Mouse (Mus musculus) embryonic facial prominence, embryonic 12.5 days (tissue): Measurements from ENCODE around the gene Tmem30a. TPM values are rescaled to one million over a fixed set of nuclear protein-coding genes. Genes with fewer than 3 reads are reported as not detected.

ENCODE experiments used
- ATAC-seq: fragments of 200-750 bp; cut with Nextera tagmentation; 2 replicates; pipeline ENCODE4 v1.8.0; 2017; ENCODE audit not compliant: insufficient number of reproducible peaks, insufficient read depth, low FRiP score, low TSS enrichment
- H3K27ac ChIP-seq: fragments of 300-500 bp; sonication (generic); 2 replicates; pipeline ENCODE4 v1.5.1; 2016; ENCODE audit warnings: mild to moderate bottlenecking
- H3K27me3 ChIP-seq: fragments of 300-500 bp; sonication (generic); 2 replicates; pipeline ENCODE4 v1.6.1; 2016; ENCODE audit warnings: mild to moderate bottlenecking, moderate library complexity
- H3K36me3 ChIP-seq: fragments of 300-500 bp; sonication (generic); 2 replicates; pipeline ENCODE4 v1.6.1; 2016; ENCODE audit warnings: mild to moderate bottlenecking
- H3K4me1 ChIP-seq: fragments of 300-500 bp; sonication (generic); 2 replicates; pipeline ENCODE4 v1.6.1; 2016
- H3K4me2 ChIP-seq: fragments of 300-500 bp; sonication (generic); replicated peaks from 2 replicates; pipeline ENCODE4 v1.6.1; 2016; ENCODE audit warnings: mild to moderate bottlenecking, moderate library complexity
- H3K4me3 ChIP-seq: fragments of 300-500 bp; sonication (generic); 2 replicates; pipeline ENCODE4 v1.5.1; 2016; ENCODE audit warnings: mild to moderate bottlenecking
- H3K9ac ChIP-seq: fragments of 300-500 bp; sonication (generic); 2 replicates; pipeline ENCODE4 v1.6.1; 2016; ENCODE audit warnings: mild to moderate bottlenecking, moderate library complexity
- H3K9me3 ChIP-seq: fragments of 300-500 bp; sonication (generic); 2 replicates; pipeline ENCODE4 v1.6.1; 2016; ENCODE audit warnings: mild to moderate bottlenecking, moderate library complexity
- WGBS: fragments of 180-500 bp; shearing (Covaris S2); methylation state at CpG from one replicate; pipeline ENCODE4 v1.1.7; 2016; 5-methylcytosine and 5-hydroxymethylcytosine counted together
- polyA plus RNA-seq: library from polyadenylated mRNA; unstranded; fragments of >200 nt; fragmentation: Nextera tagmentation; extraction: Ambion mirVana; gene quantifications from 2 replicates; pipeline ENCODE4 v1.2.1, GENCODE M21; 2016

Tmem30a gene
- polyA plus RNA-seq, 1 experiment from 2014 or later = 60.8 TPM

GRCm38 (mm10) chr9:79816013-79816412 is 22.7 kb upstream of the Tmem30a start:
- Histone ChIP-seq H3K9ac (no peak overlapping the region), H3K4me1 (no peaks in the 10 kb centered on the region), H3K27me3 (no peaks in the 10 kb centered on the region), H3K4me2 (no peak overlapping the region), H3K9me3 (no peaks in the 10 kb centered on the region), H3K36me3 (no peaks in the 10 kb centered on the region), H3K27ac (no peak overlapping the region), H3K4me3 (no peak overlapping the region)
- no peak for ATAC-seq
- 89% methylated on average over 11 of the region's 11 CpGs for WGBS

- no peak overlapping the region for H3K9ac ChIP-seq
- no peak overlapping the region for H3K27ac ChIP-seq
- no peak overlapping the region for H3K4me2 ChIP-seq
- 89% methylated on average over 4 of the region's 4 CpGs for WGBS
- no peaks in the 10 kb centered on the region for H3K9me3 ChIP-seq
- H3K36me3 ChIP-seq = no peaks in the 10 kb centered on the region
- H3K4me3 ChIP-seq = no peak overlapping the region
- ATAC-seq = no peak
- H3K27me3 ChIP-seq = no peaks in the 10 kb centered on the region
- H3K4me1 ChIP-seq = peaks cover under 1% of the 10 kb centered on the region; the same call in 1 of the 2 replicates
Observed at GRCm38 (mm10) chr9:79814592-79814991, 21.3 kb upstream of the Tmem30a start.

DNA sequence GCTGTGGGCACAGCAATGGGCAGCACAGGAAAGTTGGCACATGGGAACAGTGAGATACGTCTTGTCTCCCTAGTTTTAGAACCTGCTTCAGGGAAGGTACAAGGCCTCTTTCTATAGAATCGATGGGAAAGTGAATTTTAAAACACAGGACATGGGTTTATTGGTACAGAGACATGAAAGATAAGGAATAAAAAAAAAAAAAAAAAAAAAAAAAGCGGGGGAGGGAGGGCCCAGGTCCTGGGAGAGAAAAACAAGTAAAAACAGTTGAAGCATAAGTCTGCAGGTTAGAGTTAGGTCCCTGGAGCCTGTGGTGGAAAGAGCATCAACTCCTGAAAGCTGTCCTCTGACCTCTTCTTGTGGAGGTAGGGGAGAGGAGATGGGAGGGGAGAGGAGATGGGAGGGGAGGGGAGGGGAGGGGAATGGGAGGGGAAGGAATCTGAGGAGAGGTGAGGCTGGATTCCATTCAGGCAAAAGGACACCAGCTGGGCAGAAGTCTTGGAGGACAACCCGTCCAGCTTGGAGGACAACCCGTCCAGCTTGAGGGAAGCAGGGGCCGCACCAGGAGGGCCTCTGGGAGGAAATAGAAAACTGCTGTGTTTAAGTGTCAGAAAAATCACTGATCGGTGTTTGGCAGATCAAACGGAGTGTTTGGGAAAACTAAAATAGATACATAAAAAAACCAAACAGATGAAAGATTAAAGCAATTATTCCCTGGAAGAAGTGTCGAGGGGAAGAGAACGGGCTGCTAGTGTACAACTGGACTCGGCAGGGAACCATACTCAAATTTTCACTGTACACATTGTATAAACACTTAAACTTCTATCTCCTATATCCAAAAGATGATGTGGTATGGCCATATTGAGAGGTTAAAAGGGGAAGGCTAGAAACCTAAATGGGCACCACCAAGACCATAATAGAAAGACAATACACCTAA is 17.9 kb upstream of the Tmem30a start:
- Histone ChIP-seq H3K9ac (no peak overlapping the region), H3K27me3 (no peaks in the 10 kb centered on the region), H3K36me3 (no peaks in the 10 kb centered on the region), H3K9me3 (no peaks in the 10 kb centered on the region), H3K4me3 (no peak overlapping the region), H3K4me2 (no peak overlapping the region), H3K27ac (no peak overlapping the region), H3K4me1 (peaks cover 5% of the 10 kb centered on the region; the same call in 1 of the 2 replicates)
- no peak for ATAC-seq
- 73% methylated on average over 10 of the region's 11 CpGs for WGBS

- H3K36me3 ChIP-seq = no peaks in the 10 kb centered on the region
- no peaks in the 10 kb centered on the region for H3K27me3 ChIP-seq
- WGBS = 86% methylated on average over 3 of the region's 3 CpGs
- H3K4me3 ChIP-seq = no peak overlapping the region
- H3K4me2 ChIP-seq = no peak overlapping the region
- ATAC-seq = no peak
- peaks cover 5% of the 10 kb centered on the region; the same call in 1 of the 2 replicates for H3K4me1 ChIP-seq
- H3K27ac ChIP-seq = no peak overlapping the region
- H3K9me3 ChIP-seq = no peaks in the 10 kb centered on the region
- H3K9ac ChIP-seq = no peak overlapping the region
Observed at GRCm38 (mm10) chr9:79810534-79810933, 17.2 kb upstream of the Tmem30a start.

DNA sequence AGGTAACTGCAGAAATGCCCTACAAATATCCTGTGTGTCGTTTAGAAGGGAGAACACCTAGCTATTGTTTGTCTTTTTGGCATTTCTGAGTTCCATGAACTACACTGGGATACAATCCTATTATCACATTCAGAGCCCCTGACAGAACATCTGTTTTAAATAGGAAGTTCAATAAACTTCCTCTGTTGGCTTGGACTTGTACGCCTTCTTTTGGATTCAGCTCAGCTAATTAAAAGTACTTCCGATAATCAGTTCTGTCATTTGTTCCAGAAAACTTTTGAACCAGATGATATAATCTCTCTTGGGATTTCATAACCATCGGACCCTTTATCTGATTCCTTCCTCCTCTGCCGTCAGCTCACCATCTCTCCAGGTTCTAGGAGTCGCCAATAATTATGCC is 16.1 kb upstream of the Tmem30a start:
- Histone ChIP-seq H3K27ac (no peak overlapping the region), H3K9me3 (no peaks in the 10 kb centered on the region), H3K9ac (no peak overlapping the region), H3K4me2 (no peak overlapping the region), H3K36me3 (no peaks in the 10 kb centered on the region), H3K27me3 (no peaks in the 10 kb centered on the region), H3K4me3 (no peak overlapping the region), H3K4me1 (peaks cover 5% of the 10 kb centered on the region; the same call in 1 of the 2 replicates)
- 34% methylated on average over 6 of the region's 6 CpGs for WGBS
- no peak for ATAC-seq

GRCm38 (mm10) chr9:79807178-79807577 is 13.9 kb upstream of the Tmem30a start:
- 48% methylated on average over 4 of the region's 4 CpGs for WGBS
- Histone ChIP-seq H3K9ac (no peak overlapping the region), H3K36me3 (no peaks in the 10 kb centered on the region), H3K4me3 (no peak overlapping the region), H3K4me1 (peaks cover 5% of the 10 kb centered on the region; the same call in 1 of the 2 replicates), H3K27me3 (no peaks in the 10 kb centered on the region), H3K27ac (no peak overlapping the region), H3K4me2 (no peak overlapping the region), H3K9me3 (no peaks in the 10 kb centered on the region)
- ATAC-seq = no peak

DNA sequence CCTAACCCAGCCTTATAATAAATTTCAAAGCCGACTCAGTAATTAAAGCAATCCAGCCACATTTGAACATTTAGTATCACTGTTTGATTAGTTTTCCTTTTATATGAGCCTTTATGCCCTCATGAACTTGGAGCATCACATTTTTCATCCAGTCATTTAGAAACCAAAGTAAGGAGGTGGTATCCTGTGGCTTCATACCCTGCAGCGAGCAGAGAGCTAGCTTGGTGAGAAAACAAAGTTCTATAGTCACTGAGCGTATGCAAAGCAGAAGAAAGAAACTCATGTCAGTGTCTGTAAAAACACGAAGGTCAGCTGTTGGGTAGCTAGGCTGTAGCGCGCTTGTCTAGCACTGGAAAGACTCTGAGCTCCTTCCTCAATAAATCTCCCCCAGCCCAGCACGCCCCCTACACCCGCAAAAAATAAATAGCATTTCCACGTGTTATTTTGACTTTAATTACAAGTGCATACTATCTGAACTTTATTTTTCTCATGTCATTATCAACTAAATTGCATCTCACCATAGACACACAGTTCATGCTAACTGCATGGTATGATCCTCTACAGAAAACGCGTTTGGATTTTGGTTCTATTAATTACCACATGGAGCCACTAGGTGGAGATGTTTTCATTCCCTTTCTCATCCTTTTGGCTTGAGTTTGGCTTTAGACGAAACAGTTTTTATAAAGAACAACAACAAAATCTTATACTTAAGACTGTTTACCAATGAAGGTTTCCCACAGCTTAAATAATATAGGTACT is 13.2 kb upstream of the Tmem30a start:
- H3K36me3 ChIP-seq = no peaks in the 10 kb centered on the region
- no peaks in the 10 kb centered on the region for H3K9me3 ChIP-seq
- no peak overlapping the region for H3K4me2 ChIP-seq
- no peak overlapping the region for H3K4me3 ChIP-seq
- H3K27me3 ChIP-seq = no peaks in the 10 kb centered on the region
- no peak overlapping the region for H3K27ac ChIP-seq
- no peak for ATAC-seq
- H3K4me1 ChIP-seq = peaks cover 5% of the 10 kb centered on the region; the same call in 1 of the 2 replicates
- WGBS = 47% methylated on average over 12 of the region's 12 CpGs
- no peak overlapping the region for H3K9ac ChIP-seq

- Histone ChIP-seq H3K9me3 (no peaks in the 10 kb centered on the region), H3K27ac (no peak overlapping the region), H3K27me3 (no peaks in the 10 kb centered on the region), H3K9ac (no peak overlapping the region), H3K4me3 (no peak overlapping the region), H3K36me3 (no peaks in the 10 kb centered on the region), H3K4me2 (no peak overlapping the region), H3K4me1 (peaks cover 5% of the 10 kb centered on the region; the same call in 1 of the 2 replicates)
- ATAC-seq = no peak
- WGBS = 88% methylated on average over 10 of the region's 10 CpGs
Observed at GRCm38 (mm10) chr9:79805426-79805825, 12.1 kb upstream of the Tmem30a start.

DNA sequence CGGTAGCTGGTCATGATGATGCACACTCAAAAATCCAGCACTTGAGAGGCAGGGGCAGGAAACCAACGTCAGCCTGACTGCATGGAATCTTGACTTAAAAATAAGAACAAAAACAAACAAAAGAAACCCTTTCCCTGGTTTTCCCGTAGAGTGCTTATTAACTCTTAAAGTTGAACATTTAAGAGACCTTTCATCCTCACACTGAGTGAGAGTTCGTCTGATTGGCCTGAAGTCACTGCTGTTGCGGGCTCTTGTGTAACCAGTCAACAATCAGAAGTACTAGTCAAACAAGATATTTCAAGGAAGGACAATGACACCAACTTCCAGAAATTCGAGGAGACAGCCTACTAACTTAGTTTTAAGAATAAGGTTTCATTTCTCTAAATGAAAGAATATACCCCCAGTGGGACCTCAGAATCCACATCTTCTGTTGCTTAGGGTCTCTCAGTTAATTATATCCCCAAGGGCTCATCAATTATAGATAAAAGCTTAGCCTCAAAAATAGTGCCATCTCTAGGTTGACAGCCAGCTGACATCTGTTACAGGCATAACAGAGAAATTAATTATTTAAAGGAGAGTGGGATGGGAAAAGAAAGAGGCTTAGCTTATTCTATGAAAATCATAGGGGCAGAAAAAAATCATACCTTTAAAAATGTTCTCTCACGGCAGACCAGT is 3.3 kb upstream of the Tmem30a start:
- ATAC-seq = no peak
- H3K9me3 ChIP-seq = no peaks in the 10 kb centered on the region
- H3K4me3 ChIP-seq = no peak overlapping the region
- no peak overlapping the region for H3K27ac ChIP-seq
- no peak overlapping the region for H3K9ac ChIP-seq
- 66% methylated on average over 7 of the region's 7 CpGs for WGBS
- H3K27me3 ChIP-seq = no peaks in the 10 kb centered on the region
- no peaks in the 10 kb centered on the region for H3K4me1 ChIP-seq
- no peak overlapping the region for H3K4me2 ChIP-seq
- no peaks in the 10 kb centered on the region for H3K36me3 ChIP-seq

DNA sequence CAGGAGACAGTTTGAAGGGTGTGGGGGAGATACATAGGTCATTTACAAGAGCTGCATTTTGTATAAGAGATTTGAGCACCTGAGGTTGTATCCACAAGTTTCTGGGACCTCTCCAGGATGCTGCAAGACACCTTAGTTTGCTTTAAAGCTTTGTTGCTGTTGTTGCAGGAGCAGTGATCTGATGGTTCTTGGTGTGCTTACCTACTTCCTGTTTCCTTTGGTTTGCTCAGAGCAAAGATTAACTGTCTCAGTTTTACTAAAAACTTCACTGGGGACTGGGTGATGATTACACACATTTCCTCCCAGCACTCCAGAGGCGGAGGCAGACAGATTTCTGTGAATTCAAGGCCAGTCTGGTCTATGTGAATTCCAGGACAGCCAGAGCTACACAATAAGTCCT is 1.8 kb upstream of the Tmem30a start:
- H3K27me3 ChIP-seq = no peaks in the 10 kb centered on the region
- no peak overlapping the region for H3K9ac ChIP-seq
- H3K9me3 ChIP-seq = no peaks in the 10 kb centered on the region
- no peaks in the 10 kb centered on the region for H3K36me3 ChIP-seq
- H3K27ac ChIP-seq = no peak overlapping the region
- no peaks in the 10 kb centered on the region for H3K4me1 ChIP-seq
- H3K4me2 ChIP-seq = no peak overlapping the region
- ATAC-seq = no peak
- no peak overlapping the region for H3K4me3 ChIP-seq
- WGBS = 90% methylated on average over 1 of the region's 1 CpGs

GRCm38 (mm10) chr9:79785794-79786085 is 7.6 kb downstream of the Tmem30a start:
- Histone ChIP-seq H3K4me2 (no peak overlapping the region), H3K9ac (no peak overlapping the region), H3K9me3 (no peaks in the 10 kb centered on the region), H3K27ac (no peak overlapping the region), H3K27me3 (no peaks in the 10 kb centered on the region), H3K36me3 (no peaks in the 10 kb centered on the region), H3K4me3 (no peak overlapping the region), H3K4me1 (peaks cover 4% of the 10 kb centered on the region; the same call in 1 of the 2 replicates)
- WGBS = 71% methylated on average over 2 of the region's 2 CpGs
- ATAC-seq = no peak
